Mouse (Mus musculus) spleen, postnatal 36 days (tissue): ENCODE results near the gene Atg4d.
A peak's percentile ranks its signal among the peaks of the same experiment; 100 is the strongest.
"Not testable (repeated sequence)": the region's sequence is repeated elsewhere in the genome, so short reads cannot be mapped to it uniquely, and the experiment has no call there.

Experiments
- DNase-seq, 2 experiments: peaks; one replicate each; pipeline ENCODE4 v3.0.0; 2022; ENCODE audit warnings: low spot score in 2 of 2, mixed read lengths in 1 of 2

Atg4d gene

DNA sequence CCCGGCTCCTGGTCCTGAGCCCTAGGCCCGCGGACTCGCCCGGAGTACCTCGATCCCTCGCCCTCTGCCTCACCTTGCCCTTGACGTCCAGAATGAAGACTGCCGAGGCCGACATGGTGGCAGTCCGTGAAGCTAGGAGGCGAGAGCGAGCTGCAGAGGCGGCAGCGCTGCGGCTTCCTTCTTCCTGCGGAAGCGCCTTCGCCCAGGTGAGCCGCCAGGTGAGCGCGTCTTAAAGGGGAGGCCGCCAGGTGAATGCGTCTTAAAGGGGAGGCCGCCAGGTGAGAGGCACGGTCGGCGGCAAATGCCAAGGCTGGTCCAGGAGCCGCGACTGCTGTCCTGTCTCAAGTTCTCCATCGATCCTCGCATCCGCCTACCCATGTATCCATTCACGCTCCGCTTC, 47.0 kb downstream of the Atg4d start, which contains the start of gene Ap1m2:
TSS of gene Ap1m2 (minus strand) at position 204 of the 400 bp plus-strand sequence.
- DNase-seq, result no peak

DNA sequence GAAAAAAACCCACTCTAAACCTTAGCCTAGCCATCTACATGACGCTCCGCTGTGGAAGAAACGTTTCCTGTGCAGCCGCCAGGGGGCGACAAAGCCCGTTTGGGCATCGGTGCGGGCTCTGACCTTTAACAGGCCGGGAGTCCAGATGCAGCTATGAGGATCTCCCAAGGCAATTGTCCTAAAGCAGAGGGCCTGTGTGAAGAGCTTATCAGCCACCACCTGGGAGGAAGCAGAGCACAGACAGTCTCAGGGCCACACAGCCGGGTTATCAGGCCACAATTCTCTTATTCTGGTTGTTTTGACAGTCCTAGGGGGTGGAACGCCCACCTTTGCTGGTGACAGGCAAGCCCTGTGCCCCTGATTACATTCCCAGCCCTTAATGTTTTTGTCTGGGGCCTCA, 48.3 kb downstream of the Atg4d start:
- DNase-seq, result peak; percentile 85 to 89

DNA sequence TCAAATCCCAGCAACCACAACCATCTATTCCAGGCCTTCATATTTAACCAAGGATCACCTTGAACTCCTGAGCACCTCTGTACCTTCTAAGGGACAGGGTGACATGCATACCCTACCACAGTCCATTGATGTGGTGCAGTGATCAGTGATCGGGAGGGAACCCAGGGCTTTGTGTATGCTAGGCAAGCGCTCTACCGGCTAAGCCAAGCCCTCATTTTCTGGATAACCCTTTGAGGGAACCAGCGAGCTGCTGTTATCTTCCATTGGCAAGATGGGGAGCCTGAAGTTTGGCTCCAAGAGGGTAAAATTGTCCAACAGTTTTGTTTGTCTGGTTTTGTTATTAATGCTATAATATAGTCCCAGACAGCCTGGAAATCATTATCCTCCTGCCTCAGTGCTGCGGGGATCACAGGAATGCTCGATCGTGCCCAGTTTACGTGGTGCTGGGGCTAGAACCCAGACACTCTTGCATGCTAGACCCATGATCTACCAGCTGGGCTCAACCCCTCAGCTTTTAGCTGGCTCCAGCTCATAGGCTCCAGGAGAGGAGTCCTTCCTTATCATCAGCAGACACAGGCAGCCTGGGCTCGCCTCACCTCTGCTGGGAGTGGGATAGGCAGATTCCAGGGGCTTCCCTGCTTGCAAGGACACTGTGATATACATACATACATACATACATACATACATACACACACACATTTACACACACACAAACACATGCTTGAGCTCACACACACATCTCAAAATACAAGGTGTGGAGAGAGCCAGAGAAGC, 49.5 kb downstream of the Atg4d start:
- no peak for DNase-seq

DNA sequence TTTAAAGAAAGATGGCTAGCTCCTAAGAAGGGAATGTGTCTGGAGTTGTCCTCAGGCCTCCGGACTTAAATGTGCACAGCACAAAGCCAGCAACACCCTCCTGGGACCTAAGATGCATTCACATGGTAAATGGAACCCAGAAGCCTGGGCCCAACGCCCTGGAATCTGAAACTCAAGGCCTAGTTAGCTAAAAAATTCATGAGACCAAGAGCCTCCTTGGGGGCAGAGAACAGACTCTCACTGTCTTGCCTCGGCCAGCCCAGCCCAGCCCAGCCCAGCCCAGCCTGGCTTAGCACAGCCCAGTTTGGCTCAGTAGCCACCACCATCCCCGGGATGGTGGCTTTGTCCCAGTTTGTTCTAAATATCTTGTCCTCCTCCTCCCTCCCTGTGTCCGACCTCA, 50.3 kb downstream of the Atg4d start:
- DNase-seq, result no peak

DNA sequence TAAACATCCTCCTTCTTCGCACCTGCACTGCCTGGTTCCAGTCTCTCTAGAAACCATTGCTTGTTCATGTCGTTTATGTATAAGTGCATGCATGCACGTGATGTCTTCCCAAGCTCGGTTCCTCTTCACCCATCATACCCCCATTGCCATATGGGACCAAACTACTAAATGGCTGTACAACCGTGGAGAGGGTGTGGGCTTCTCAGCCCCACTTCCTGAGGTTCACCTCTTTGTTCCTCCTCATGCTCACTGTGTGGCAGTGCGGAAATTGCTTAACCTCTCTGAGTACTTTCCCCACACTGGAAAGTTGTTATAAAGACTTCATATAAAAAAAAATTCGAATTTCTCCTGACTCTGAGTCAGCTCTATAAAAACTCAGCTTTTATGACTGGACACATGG, 51.6 kb downstream of the Atg4d start:
- DNase-seq, result peak; percentile 69 to 71

DNA sequence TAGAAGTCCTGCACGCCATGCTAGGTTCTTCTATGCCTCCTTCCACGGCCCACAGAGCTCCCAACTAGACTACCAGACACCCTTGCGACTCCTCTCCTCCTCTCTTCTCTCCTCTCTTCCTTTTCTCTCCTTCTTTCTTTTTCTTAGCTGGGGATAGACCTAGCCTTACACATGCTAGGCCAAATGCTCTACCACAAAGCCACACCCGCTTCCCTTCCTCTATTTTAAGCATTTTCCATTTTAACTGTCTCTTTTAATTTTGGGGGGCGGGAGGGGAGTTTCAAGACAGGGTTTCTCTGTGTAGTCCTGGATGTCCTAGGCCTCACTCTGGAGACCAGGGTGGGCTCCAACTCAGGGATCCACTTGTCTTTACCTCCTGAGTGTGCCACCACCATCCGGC, 53.7 kb downstream of the Atg4d start:
- no peak for DNase-seq

DNA sequence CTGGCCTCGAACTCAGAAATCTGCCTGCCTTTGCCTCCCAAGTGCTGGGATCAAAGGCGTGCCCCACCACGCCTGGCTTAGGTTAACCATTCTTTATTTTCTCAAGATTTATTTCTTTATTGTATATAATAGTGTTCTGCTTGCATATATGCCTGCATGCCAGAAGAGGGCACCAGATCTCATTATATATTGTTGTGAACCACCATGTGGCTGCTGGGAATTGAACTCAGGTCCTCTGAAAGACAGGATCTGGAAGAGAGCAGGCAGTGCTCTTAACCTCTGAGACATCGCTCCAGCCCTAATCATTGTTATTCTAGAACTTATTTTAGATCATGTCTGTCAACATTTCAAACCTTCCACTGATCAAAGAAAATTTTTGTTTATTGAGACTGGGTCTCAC, 54.4 kb downstream of the Atg4d start:
- no peak for DNase-seq

DNA sequence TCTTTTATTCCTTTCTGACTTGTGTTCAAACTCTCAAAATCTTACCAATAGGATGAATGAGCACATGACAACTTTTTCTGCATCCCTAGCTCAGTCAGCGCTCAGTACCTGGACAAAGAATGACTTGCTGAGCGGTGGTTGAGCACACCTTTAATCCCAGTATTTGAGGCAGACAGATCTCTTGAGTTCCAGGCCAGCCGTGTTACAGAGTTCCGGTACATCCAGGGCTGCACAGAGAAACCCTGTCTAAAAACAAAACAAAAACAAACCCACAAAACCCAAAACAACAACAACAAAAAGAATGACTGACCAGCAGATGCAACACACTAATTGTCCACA, 55.2 kb downstream of the Atg4d start:
- DNase-seq, result no peak

DNA sequence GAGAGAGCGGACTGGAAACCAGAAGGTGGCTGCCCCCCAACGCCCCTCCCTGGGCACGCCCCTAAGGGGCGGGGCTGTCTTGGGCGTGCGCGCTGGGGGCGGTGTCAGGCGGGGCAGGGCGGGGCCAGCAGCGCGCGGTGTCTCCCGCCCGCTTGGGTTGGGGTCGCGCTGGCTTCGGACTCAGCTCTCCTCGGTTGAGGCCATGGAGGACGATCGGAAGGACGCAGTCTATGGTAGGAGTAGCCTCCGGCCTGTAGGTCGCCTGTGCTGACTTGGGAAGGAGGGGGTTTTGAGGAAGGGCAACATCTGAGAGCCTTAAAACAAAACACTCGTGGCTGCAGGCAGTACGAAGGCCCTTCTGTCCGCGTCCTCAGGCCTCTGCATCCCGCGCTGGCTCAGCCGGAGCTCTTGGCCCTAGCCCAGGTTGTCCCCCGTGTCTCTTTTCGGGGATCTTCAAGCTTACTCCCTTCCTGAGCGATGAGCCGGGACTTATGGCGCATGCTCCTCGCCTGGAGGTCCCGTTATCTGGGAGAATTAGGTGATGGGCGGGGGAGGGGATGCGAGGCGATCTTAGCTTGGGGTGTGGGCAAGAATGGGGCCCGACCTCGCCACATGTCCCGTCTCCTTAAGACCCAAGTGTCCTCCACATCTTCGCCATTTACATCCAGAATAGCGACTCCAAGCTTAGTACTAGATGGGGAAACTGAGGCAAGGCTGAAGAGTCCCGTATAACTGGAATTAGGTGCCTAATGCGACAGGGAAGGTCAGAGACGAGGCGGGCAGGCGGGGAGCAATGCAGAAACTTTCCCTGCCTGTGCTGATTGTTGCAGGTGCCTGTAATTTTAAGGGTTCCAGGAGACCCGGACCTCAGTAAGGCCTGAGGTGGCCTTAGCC, 55.8 kb downstream of the Atg4d start, which contains the start of gene Slc44a2:
TSS of gene Slc44a2 (plus strand) at position 80 of the 894 bp plus-strand sequence.
- peak; percentile 88 to 90 for DNase-seq

DNA sequence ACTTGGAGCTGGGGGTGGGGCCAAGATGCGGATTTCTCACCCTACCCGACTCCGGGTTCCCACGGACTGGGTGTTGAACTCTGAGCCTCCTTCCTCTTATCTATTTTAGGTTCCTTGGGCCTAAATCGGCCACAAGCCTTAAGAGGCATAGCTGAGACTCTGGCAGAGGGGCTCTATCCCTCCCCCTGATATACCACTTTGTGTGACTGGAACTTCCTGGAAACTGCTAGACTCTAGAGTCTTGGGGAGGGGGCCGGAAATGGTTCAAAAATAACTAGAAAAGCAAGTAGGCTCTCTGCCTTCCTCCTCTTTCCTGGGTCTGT, 56.4 kb downstream of the Atg4d start:
- peak; percentile 80 to 86 for DNase-seq

DNA sequence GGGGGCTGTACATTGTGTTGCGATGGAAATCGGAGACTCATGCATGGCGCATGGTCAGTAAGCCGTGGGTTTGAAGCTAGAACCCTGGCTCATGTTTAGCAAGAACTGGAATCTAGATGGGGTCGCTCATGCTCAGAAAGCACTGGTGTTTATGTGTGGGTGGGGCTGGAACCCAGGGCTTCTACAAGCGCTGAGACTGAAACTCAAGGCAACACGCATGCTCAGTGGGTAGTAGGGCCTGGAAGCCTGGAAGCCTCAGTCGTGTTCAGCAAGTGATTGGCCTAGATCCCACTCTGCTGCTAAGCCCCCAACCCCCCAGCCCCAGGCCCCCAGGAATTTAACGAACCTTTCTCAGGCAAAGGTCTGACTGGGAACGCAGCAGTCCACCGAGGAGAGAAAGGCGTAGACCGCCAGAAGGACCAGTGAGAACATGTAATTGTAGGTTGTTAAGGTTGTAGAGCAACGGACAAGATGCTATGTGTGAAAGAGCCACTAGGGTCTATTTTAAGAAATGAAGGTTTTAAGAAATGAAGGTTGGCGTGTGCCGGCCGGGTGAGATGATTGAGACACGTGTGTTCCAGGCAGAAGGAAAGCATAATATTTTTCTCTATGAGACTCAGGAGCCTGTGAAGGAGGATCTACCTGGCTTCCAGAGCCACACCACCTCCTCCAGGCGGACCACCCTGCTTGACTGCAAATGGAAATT, 57.3 kb downstream of the Atg4d start:
- DNase-seq, result peak; percentile 68 to 69

DNA sequence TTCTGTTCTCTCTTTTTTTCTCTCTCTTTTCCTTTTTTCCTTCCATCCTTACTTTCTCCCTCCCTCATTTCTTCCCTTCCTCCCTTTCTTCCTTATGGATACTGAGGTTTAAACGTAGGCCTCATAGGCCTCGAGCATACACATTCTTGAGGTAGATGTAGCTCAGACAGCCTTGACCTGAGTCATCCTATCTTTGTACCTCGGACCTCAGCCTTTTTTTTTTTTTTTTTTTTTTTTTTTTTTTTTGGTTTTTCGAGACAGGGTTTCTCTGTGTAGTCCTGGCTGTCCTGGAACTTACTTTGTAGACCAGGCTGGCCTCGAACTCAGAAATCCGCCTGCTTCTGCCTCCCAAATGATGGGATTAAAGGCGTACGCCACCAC, 57.8 kb downstream of the Atg4d start:
- DNase-seq, result not testable (repeated sequence)

DNA sequence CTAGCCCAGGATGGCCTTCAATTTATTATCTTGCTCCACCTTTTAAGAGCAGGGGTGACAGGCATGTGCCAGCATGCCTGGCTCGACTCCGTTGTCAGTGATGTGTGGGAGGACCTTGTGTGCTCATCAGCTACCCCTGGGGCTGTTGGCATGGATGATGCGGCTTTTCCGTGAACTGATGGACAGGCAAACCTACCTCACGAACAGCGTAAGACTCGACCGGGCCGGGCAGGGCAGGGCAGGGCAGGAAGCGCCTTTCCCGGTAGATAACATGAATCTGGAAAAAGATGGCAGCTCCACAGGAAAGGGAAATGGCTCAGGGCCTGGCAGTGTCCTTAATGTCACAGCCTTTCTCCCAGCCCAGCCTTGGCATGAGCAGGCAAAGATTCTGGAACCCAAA, 59.2 kb downstream of the Atg4d start:
- DNase-seq, result no peak
